Mouse (Mus musculus) thymus, adult 2 months (tissue): ENCODE results near the gene Med23. TPM values are rescaled to one million over a fixed set of nuclear protein-coding genes. Genes with fewer than 3 reads are reported as not detected.

Source experiments
- DNase-seq: peaks from one replicate; pipeline ENCODE4 v3.0.0; 2021
- H3K27ac ChIP-seq: fragments of 200-500 bp; 2 replicates; pipeline ENCODE4 v1.5.1; 2012; ENCODE audit warnings: low read length, control low read depth; ENCODE audit not compliant: control insufficient read depth, insufficient read depth
- H3K27me3 ChIP-seq: fragments of 200-500 bp; 2 replicates; pipeline ENCODE4 v1.6.1; 2012; ENCODE audit warnings: mild to moderate bottlenecking, low read length, moderate library complexity, mixed read lengths; ENCODE audit not compliant: control insufficient read depth, insufficient read depth
- H3K36me3 ChIP-seq: fragments of 200-500 bp; 2 replicates; pipeline ENCODE4 v1.6.1; 2012; ENCODE audit warnings: mild to moderate bottlenecking, low read length, moderate library complexity; ENCODE audit not compliant: control insufficient read depth, insufficient read depth
- H3K4me1 ChIP-seq: fragments of 200-500 bp; replicated peaks from 2 replicates; pipeline ENCODE4 v1.6.1; 2012; ENCODE audit warnings: low read length; ENCODE audit not compliant: control insufficient read depth, insufficient read depth
- H3K4me3 ChIP-seq: fragments of 200-500 bp; 2 replicates; pipeline ENCODE4 v1.5.1; 2012; ENCODE audit warnings: mild to moderate bottlenecking, low read length, control low read depth, moderate library complexity; ENCODE audit not compliant: control insufficient read depth, insufficient read depth
- CTCF ChIP-seq: fragments of 200-500 bp; IDR thresholded peaks from 2 replicates; pipeline ENCODE4 v1.5.1; 2012; ENCODE audit warnings: mild to moderate bottlenecking, control low read depth, low read length, moderate library complexity, borderline replicate concordance; ENCODE audit not compliant: control insufficient read depth, poor library complexity, insufficient read depth; ENCODE audit errors: extremely low read depth
- POLR2A ChIP-seq: fragments of 200-500 bp; IDR thresholded peaks from 2 replicates; pipeline ENCODE4 v1.6.1; 2012; ENCODE audit warnings: mild to moderate bottlenecking, low read length, control low read depth, moderate library complexity; ENCODE audit not compliant: control insufficient read depth, poor library complexity, insufficient read depth; ENCODE audit errors: extremely low read depth
- WGBS: fragments of 180-500 bp; shearing (Covaris S2); methylation state at CpG from one replicate; pipeline ENCODE4 v1.1.7; 2018; 5-methylcytosine and 5-hydroxymethylcytosine counted together
- polyA plus RNA-seq: library from polyadenylated mRNA; depleted of rRNA; stranded (reverse); fragments of >200 nt; gene quantifications from 2 replicates; pipeline ENCODE4 v1.2.3, GENCODE M21; 2012

The Med23 gene
- polyA plus RNA-seq, 1 experiment, result 28.9 TPM

DNA sequence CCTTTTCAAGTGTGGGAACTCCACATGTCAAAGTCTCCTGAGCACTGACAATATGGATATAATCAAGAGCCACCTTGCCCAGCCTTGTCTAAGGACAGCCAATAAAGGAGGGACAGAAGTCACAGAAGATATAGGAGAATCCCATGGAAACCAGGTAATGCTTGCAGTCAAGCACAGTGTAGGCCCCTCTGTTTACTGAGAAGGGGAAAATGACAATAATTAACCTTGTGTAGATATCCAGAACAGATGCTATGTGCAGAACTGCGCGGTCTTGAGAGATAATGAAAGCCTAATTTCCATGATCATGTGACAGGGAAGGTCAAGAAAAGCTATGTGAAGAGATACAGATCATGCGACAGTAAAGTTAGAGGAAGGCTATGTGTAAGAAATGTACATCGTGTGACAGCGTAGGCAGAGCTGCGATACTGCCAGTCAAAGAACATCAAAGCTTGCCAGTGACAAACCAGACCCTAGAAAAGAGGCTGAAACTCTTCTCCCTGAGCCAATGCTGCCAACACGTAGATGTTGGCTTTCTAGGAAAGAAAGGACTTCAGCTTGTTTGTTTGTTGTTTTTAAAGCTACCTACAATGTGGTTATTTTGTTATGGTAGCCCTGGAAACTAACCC, 44.2 kb upstream of the Med23 start:
- no peak for TF ChIP-seq CTCF
- no peak for TF ChIP-seq POLR2A
- no peaks in the 10 kb centered on the region for H3K36me3 ChIP-seq
- DNase-seq, result no peak
- no peak overlapping the region for H3K27ac ChIP-seq
- no peak overlapping the region for H3K4me3 ChIP-seq
- H3K27me3 ChIP-seq, result no peaks in the 10 kb centered on the region
- H3K4me1 ChIP-seq, result peaks cover 7% of the 10 kb centered on the region
- whole genome bisulfite sequencing, result 94% methylated on average over 7 of the region's 7 CpGs

DNA sequence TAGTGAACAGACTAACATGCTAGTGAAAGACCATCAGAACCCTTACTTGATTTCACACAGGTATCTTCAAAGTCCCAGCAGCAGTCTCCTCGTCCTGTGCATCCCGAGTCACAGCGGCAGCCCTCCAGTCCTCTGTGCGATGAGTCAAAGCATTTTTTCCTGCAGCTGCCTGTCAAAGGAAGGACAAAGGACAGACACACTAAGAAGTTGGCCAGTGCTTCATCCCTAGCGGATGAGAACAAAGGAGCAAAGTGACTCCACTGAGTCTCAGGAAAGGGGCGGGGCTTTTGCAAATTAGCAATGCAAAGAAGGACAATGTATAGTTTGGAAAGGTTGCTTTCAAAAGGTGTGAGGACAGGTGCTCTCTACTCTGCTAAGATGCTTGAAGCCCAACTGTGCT, 43.7 kb upstream of the Med23 start:
- H3K4me1 ChIP-seq, result peaks cover 7% of the 10 kb centered on the region
- no peak for TF ChIP-seq POLR2A
- no peak for TF ChIP-seq CTCF
- WGBS, result 90% methylated on average over 6 of the region's 6 CpGs

DNA sequence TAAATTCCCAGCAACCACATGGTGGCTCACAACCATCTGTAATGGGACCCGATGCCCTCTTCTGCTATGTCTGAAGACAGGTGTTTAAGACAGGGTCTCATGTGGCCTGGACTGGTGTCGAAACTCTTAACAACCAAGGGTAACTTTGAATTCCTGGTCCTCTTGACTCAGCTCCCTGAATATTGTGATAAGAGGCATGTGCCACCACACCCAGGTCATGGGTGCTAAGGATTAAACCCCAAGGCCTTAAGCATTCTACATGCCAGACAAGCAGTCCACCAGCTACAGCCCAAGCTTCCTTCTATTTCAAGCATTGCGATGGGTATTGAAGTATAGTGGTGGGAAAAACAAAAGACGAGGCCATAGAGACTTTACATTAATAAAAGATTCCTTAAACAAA, 41.6 kb upstream of the Med23 start:
- H3K27me3 ChIP-seq, result no peaks in the 10 kb centered on the region
- WGBS, result 93% methylated on average over 4 of the region's 4 CpGs
- TF ChIP-seq POLR2A, result no peak
- H3K36me3 ChIP-seq, result no peaks in the 10 kb centered on the region
- H3K27ac ChIP-seq, result no peak overlapping the region
- no peak overlapping the region for H3K4me3 ChIP-seq
- peaks cover 7% of the 10 kb centered on the region for H3K4me1 ChIP-seq
- DNase-seq, result no peak

More for the DNA sequence above, 43.7 kb upstream of the Med23 start:
- Histone ChIP-seq H3K4me3 (no peak overlapping the region), H3K27me3 (no peaks in the 10 kb centered on the region), H3K36me3 (no peaks in the 10 kb centered on the region), H3K27ac (no peak overlapping the region)
- no peak for DNase-seq

DNA sequence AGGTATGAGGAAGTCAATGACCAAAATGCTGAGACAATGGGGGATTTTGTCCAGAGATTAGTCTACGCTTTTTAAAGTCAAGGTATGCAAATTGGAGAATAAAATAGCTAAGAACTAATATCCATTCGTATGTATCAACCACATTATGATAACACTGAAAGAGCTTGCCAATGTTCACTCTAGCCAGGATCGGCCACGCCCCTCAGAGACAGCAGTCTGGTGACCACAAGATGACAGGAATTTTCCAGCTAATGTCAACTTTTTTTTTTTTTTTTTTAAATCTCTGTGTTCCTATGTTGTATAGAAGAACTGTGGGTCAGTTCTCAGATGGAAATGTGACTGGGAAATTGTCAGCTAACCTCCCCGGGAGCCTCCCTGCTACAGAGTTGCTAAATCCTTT, 39.3 kb upstream of the Med23 start:
- 89% methylated on average over 5 of the region's 5 CpGs for WGBS
- Histone ChIP-seq H3K4me3 (no peak overlapping the region), H3K27ac (no peak overlapping the region), H3K36me3 (no peaks in the 10 kb centered on the region), H3K4me1 (no peaks in the 10 kb centered on the region), H3K27me3 (no peaks in the 10 kb centered on the region)
- no peak for DNase-seq
- TF ChIP-seq POLR2A, result no peak
- no peak for TF ChIP-seq CTCF

DNA sequence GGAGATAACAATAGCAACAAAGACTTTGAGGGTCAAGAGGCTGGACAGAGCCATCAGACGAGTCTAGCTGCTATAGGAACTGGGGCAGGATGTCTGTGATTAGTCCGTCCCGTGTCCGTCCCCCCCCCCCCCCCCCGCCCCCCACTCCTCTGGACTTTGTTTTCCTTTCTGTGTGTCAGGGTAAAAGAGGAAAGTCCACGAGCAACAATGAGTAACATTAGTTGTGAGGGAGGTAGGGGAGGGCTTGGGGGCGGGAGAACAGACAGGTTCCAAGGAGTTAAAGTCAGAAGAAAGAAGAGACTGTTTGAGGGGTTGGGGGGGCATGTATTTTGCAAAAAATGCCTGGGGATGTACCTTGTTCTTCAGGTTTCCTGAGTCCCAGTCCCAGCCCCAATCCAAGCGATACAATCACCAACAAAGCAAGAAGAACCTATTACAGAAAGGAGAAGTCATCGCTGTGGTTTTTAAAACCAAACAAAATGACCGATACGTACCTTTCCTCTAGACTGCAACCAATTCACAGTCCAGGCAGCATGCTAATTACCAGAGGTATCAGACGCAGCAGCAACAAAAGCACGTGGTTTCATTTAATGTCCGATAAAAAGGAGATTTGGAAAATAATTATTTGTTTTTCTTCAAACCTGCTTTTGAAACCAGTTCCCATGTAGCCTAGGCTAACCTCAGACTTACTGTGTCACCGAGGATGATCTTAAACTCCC, 38.2 kb upstream of the Med23 start:
- WGBS, result 38% methylated on average over 15 of the region's 15 CpGs
- Histone ChIP-seq H3K27ac (no peak overlapping the region), H3K27me3 (no peaks in the 10 kb centered on the region), H3K36me3 (no peaks in the 10 kb centered on the region), H3K4me1 (no peaks in the 10 kb centered on the region), H3K4me3 (no peak overlapping the region)
- no peak for TF ChIP-seq POLR2A
- no peak for TF ChIP-seq CTCF
- DNase-seq, result no peak

DNA sequence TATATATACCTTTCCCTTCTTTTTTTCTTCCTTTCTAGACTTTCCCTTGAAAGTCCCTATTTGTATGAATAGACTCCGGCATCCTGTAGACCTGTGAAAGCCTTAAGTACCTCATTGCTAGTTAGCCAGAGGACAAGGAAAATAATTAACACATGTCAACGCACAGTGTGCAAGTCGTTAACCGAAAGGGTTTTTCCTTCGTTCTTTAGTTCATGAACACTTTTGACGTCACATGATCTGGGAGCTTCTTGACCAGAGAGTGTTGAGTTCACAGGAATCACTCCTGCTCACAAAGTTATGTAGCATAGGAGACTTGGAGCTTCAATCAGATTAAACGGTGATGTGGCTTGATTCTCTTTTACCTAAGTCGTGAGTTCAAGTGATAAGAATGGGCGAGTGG, 37.5 kb upstream of the Med23 start:
- no peak for DNase-seq
- H3K36me3 ChIP-seq, result no peaks in the 10 kb centered on the region
- no peak overlapping the region for H3K4me3 ChIP-seq
- H3K27ac ChIP-seq, result no peak overlapping the region
- H3K4me1 ChIP-seq, result no peaks in the 10 kb centered on the region
- WGBS, result 96% methylated on average over 9 of the region's 9 CpGs
- no peaks in the 10 kb centered on the region for H3K27me3 ChIP-seq
- TF ChIP-seq POLR2A (no peak), CTCF (no peak)
